Mouse (Mus musculus) hindbrain, embryonic 14.5 days (tissue): ENCODE measurements around the gene Ppp4r4. TPM values are rescaled to one million over a fixed set of nuclear protein-coding genes. Genes with fewer than 3 reads are reported as not detected.
"Not testable (repeated sequence)": the region's sequence is repeated elsewhere in the genome, so short reads cannot be mapped to it uniquely, and the experiment has no call there.

Experiments used
- ATAC-seq: fragments of 200-750 bp; cut with Nextera tagmentation; 2 replicates; pipeline ENCODE4 v1.8.0; 2017; ENCODE audit warnings: moderate number of reproducible peaks, mild to moderate bottlenecking, moderate TSS enrichment, moderate library complexity; ENCODE audit not compliant: low FRiP score
- DNase-seq: peaks from one replicate; pipeline ENCODE4 v3.0.0-alpha.2; 2015; ENCODE audit warnings: low spot score
- H3K27ac ChIP-seq: fragments of 300-500 bp; sonication (generic); 2 replicates; pipeline ENCODE4 v1.5.1; 2014; ENCODE audit warnings: mild to moderate bottlenecking, moderate library complexity
- H3K27me3 ChIP-seq: fragments of 300-500 bp; sonication (generic); 2 replicates; pipeline ENCODE4 v1.6.1; 2014; ENCODE audit warnings: mild to moderate bottlenecking, low read length, mixed read lengths; ENCODE audit not compliant: control insufficient read depth, insufficient read depth
- H3K36me3 ChIP-seq: fragments of 300-500 bp; sonication (generic); replicated peaks from 2 replicates; pipeline ENCODE4 v1.6.1; 2014; ENCODE audit not compliant: control insufficient read depth, insufficient read depth
- H3K4me1 ChIP-seq: fragments of 300-500 bp; sonication (generic); replicated peaks from 2 replicates; pipeline ENCODE4 v1.6.1; 2014; ENCODE audit warnings: antibody characterized with exemption, low read length, mixed read lengths; ENCODE audit not compliant: control insufficient read depth, insufficient read depth
- H3K4me2 ChIP-seq: fragments of 300-500 bp; sonication (generic); replicated peaks from 2 replicates; pipeline ENCODE4 v1.6.1; 2014; ENCODE audit warnings: mild to moderate bottlenecking, moderate library complexity
- H3K4me3 ChIP-seq: fragments of 300-500 bp; sonication (generic); replicated peaks from 2 replicates; pipeline ENCODE4 v1.5.1; 2014; ENCODE audit warnings: mild to moderate bottlenecking, low read length
- H3K9ac ChIP-seq: fragments of 300-500 bp; sonication (generic); 2 replicates; pipeline ENCODE4 v1.6.1; 2014
- H3K9me3 ChIP-seq: fragments of 300-500 bp; sonication (generic); 2 replicates; pipeline ENCODE4 v1.6.1; 2016; ENCODE audit warnings: low read length; ENCODE audit not compliant: control insufficient read depth
- WGBS: fragments of 180-500 bp; shearing (Covaris S2); extraction: QIAGEN DNeasy Blood & Tissue Kit; methylation state at CpG from one replicate; pipeline ENCODE4 v1.1.7; 2014; 5-methylcytosine and 5-hydroxymethylcytosine counted together
- polyA plus RNA-seq: library from polyadenylated mRNA; unstranded; fragments of >200 nt; fragmentation: Nextera tagmentation; extraction: Ambion mirVana; gene quantifications from 2 replicates; pipeline ENCODE4 v1.2.1, GENCODE M21; 2014

Gene Ppp4r4
- polyA plus RNA-seq, 1 experiment from 2014 or later, result 3.8 TPM

GRCm38 (mm10) chr12:103550047-103550446 lies 18.0 kb downstream of the Ppp4r4 start:
- ATAC-seq, result no peak
- WGBS, result 79% methylated on average over 6 of the region's 6 CpGs
- Histone ChIP-seq H3K36me3 (no peaks in the 10 kb centered on the region), H3K9me3 (no peaks in the 10 kb centered on the region), H3K4me2 (no peak overlapping the region), H3K4me3 (no peak overlapping the region), H3K27ac (no peak overlapping the region), H3K4me1 (no peaks in the 10 kb centered on the region), H3K9ac (no peak overlapping the region), H3K27me3 (no peaks in the 10 kb centered on the region)
- no peak for DNase-seq

GRCm38 (mm10) chr12:103551422-103551821 lies 19.3 kb downstream of the Ppp4r4 start:
- 82% methylated on average over 4 of the region's 4 CpGs for WGBS

GRCm38 (mm10) chr12:103552506-103552905 lies 20.4 kb downstream of the Ppp4r4 start:
- no peak overlapping the region for H3K27ac ChIP-seq
- DNase-seq, result no peak
- no peak overlapping the region for H3K4me3 ChIP-seq
- no peak overlapping the region for H3K4me2 ChIP-seq
- H3K9ac ChIP-seq, result no peak overlapping the region
- no peaks in the 10 kb centered on the region for H3K27me3 ChIP-seq
- no peaks in the 10 kb centered on the region for H3K4me1 ChIP-seq
- H3K9me3 ChIP-seq, result no peaks in the 10 kb centered on the region
- WGBS, result 93% methylated on average over 2 of the region's 2 CpGs
- no peaks in the 10 kb centered on the region for H3K36me3 ChIP-seq
- no peak for ATAC-seq

More at GRCm38 (mm10) chr12:103551422-103551821, 19.3 kb downstream of the Ppp4r4 start:
- Histone ChIP-seq H3K4me3 (no peak overlapping the region), H3K4me2 (no peak overlapping the region), H3K27me3 (no peaks in the 10 kb centered on the region), H3K27ac (no peak overlapping the region), H3K9me3 (no peaks in the 10 kb centered on the region), H3K36me3 (no peaks in the 10 kb centered on the region), H3K9ac (no peak overlapping the region), H3K4me1 (no peaks in the 10 kb centered on the region)
- DNase-seq (no peak), ATAC-seq (no peak)

- Histone ChIP-seq H3K4me1 (no peaks in the 10 kb centered on the region), H3K4me2 (no peak overlapping the region), H3K9ac (no peak overlapping the region), H3K27ac (no peak overlapping the region), H3K9me3 (no peaks in the 10 kb centered on the region), H3K36me3 (no peaks in the 10 kb centered on the region), H3K4me3 (no peak overlapping the region), H3K27me3 (no peaks in the 10 kb centered on the region)
- no peak for ATAC-seq
- WGBS, result 69% methylated on average over 3 of the region's 3 CpGs
- no peak for DNase-seq
Measured at GRCm38 (mm10) chr12:103553497-103553896, 21.4 kb downstream of the Ppp4r4 start.

- WGBS, result 90% methylated on average over 5 of the region's 5 CpGs
- ATAC-seq, result no peak
Measured at GRCm38 (mm10) chr12:103556856-103557255, 24.8 kb downstream of the Ppp4r4 start.

GRCm38 (mm10) chr12:103564726-103565125 lies 32.6 kb downstream of the Ppp4r4 start:
- no peak for ATAC-seq
- H3K36me3 ChIP-seq, result no peaks in the 10 kb centered on the region
- 68% methylated on average over 1 of the region's 1 CpGs for WGBS
- no peaks in the 10 kb centered on the region for H3K4me1 ChIP-seq
- H3K9me3 ChIP-seq, result no peaks in the 10 kb centered on the region
- no peak for DNase-seq
- H3K9ac ChIP-seq, result no peak overlapping the region
- no peak overlapping the region for H3K4me2 ChIP-seq
- H3K27me3 ChIP-seq, result no peaks in the 10 kb centered on the region
- no peak overlapping the region for H3K4me3 ChIP-seq
- H3K27ac ChIP-seq, result no peak overlapping the region

More at GRCm38 (mm10) chr12:103556856-103557255, 24.8 kb downstream of the Ppp4r4 start:
- H3K4me3 ChIP-seq, result no peak overlapping the region
- no peaks in the 10 kb centered on the region for H3K9me3 ChIP-seq
- H3K4me2 ChIP-seq, result no peak overlapping the region
- H3K36me3 ChIP-seq, result no peaks in the 10 kb centered on the region
- H3K27me3 ChIP-seq, result no peaks in the 10 kb centered on the region
- H3K27ac ChIP-seq, result no peak overlapping the region
- no peaks in the 10 kb centered on the region for H3K4me1 ChIP-seq
- no peak for DNase-seq
- H3K9ac ChIP-seq, result no peak overlapping the region

- Histone ChIP-seq H3K27me3 (no peaks in the 10 kb centered on the region), H3K4me2 (no peak overlapping the region), H3K4me1 (no peaks in the 10 kb centered on the region), H3K27ac (no peak overlapping the region), H3K9ac (no peak overlapping the region), H3K36me3 (no peaks in the 10 kb centered on the region), H3K9me3 (no peaks in the 10 kb centered on the region), H3K4me3 (no peak overlapping the region)
- DNase-seq (no peak), ATAC-seq (no peak)
- WGBS, result 86% methylated on average over 7 of the region's 7 CpGs
Measured at GRCm38 (mm10) chr12:103565151-103565550, 33.1 kb downstream of the Ppp4r4 start.

GRCm38 (mm10) chr12:103567129-103567528 lies 35.0 kb downstream of the Ppp4r4 start:
- no peak overlapping the region for H3K27ac ChIP-seq
- H3K9me3 ChIP-seq, result no peaks in the 10 kb centered on the region
- H3K9ac ChIP-seq, result no peak overlapping the region
- ATAC-seq, result no peak
- no peaks in the 10 kb centered on the region for H3K36me3 ChIP-seq
- no peak for DNase-seq
- H3K4me1 ChIP-seq, result no peaks in the 10 kb centered on the region
- no peak overlapping the region for H3K4me2 ChIP-seq
- WGBS, result 74% methylated on average over 3 of the region's 3 CpGs
- no peaks in the 10 kb centered on the region for H3K27me3 ChIP-seq
- H3K4me3 ChIP-seq, result no peak overlapping the region

GRCm38 (mm10) chr12:103569690-103570089 lies 37.6 kb downstream of the Ppp4r4 start:
- ATAC-seq, result no peak
- H3K27me3 ChIP-seq, result no peaks in the 10 kb centered on the region
- no peak overlapping the region for H3K9ac ChIP-seq
- H3K27ac ChIP-seq, result no peak overlapping the region
- no peaks in the 10 kb centered on the region for H3K4me1 ChIP-seq
- WGBS, result 64% methylated on average over 6 of the region's 6 CpGs
- H3K4me3 ChIP-seq, result no peak overlapping the region
- DNase-seq, result no peak
- no peak overlapping the region for H3K4me2 ChIP-seq
- no peaks in the 10 kb centered on the region for H3K36me3 ChIP-seq
- no peaks in the 10 kb centered on the region for H3K9me3 ChIP-seq

GRCm38 (mm10) chr12:103578148-103578547 lies 46.1 kb downstream of the Ppp4r4 start:
- not testable (repeated sequence) for H3K27ac ChIP-seq, H3K4me2 ChIP-seq, H3K4me1 ChIP-seq, ATAC-seq, H3K36me3 ChIP-seq, H3K9ac ChIP-seq, DNase-seq, H3K4me3 ChIP-seq, H3K9me3 ChIP-seq, H3K27me3 ChIP-seq
- 97% methylated on average over 6 of the region's 6 CpGs for WGBS
